Comparison of ENCODE assay signal across 18 mouse cellular contexts in genomic region chr9:42032419-42032818, GRCm38 (mm10).
A peak's percentile ranks its signal among the peaks of the same experiment; 100 is the strongest.
DNase-seq lines count a peak whose midpoint lies in the region; ATAC-seq lines count a peak whose summit lies in the region.
"Had no signal": no experiment of that assay in that cellular context is flagged by ENCODE, and none has a peak within 500 bp of the region (broad histone marks: within the 10 kb centered on the region; RNA-seq: fewer than 3 reads in every experiment).

No protein-coding gene starts in this region.

- peaks cover 12% of the 10 kb centered on the region for H3K4me1 ChIP-seq in midbrain, embryonic 13.5 days (replicated peaks)
- peaks cover 11% of the 10 kb centered on the region for H3K4me1 ChIP-seq in midbrain, embryonic 10.5 days
- H3K4me1 ChIP-seq in midbrain, embryonic 16.5 days (ENCODE audit: control insufficient read depth, insufficient read depth, low read length), result 0 out of 2 replicates have a peak, but pooled peaks cover 4% of the 10 kb centered on the region

- no peak overlapping the region for H3K4me2 ChIP-seq in midbrain, embryonic 13.5 days (replicated peaks)
- no peak overlapping the region for H3K4me2 ChIP-seq in midbrain, embryonic 16.5 days (ENCODE audit: low read length)
- H3K4me2 ChIP-seq: hindbrain, embryonic 15.5 days had no signal

- 0 out of 2 replicates have a peak, but pooled peaks cover 3% of the 10 kb centered on the region for H3K27me3 ChIP-seq in midbrain, embryonic 13.5 days
- peaks cover 90% of the 10 kb centered on the region for H3K27me3 ChIP-seq in midbrain, embryonic 10.5 days (ENCODE audit: low read depth, poor library complexity, severe bottlenecking)
- H3K27me3 ChIP-seq in midbrain, embryonic 16.5 days (ENCODE audit: control insufficient read depth, insufficient read depth, low read depth, low read length), result no peaks in the 10 kb centered on the region
- H3K27me3 ChIP-seq: hindbrain, embryonic 15.5 days; Patski had no signal

- no peak overlapping the region for H3K9ac ChIP-seq in midbrain, embryonic 13.5 days (replicated peaks)
- H3K9ac ChIP-seq in midbrain, embryonic 16.5 days (ENCODE audit: low read depth, low read length), result no peak overlapping the region
- H3K9ac ChIP-seq: hindbrain, embryonic 15.5 days had no signal

- H3K36me3 ChIP-seq in midbrain, embryonic 13.5 days, result no peaks in the 10 kb centered on the region
- H3K36me3 ChIP-seq in midbrain, embryonic 10.5 days, result no peaks in the 10 kb centered on the region
- H3K36me3 ChIP-seq in midbrain, embryonic 16.5 days (ENCODE audit: control insufficient read depth, insufficient read depth, low read length), result peaks cover 4% of the 10 kb centered on the region; the same call in 1 of the 2 replicates
- H3K36me3 ChIP-seq: hindbrain, embryonic 15.5 days had no signal

- intact Hi-C loops in heart, postnatal 36 days (cut with DNase I), result no loop called here

- 62% methylated on average over 9 of the region's 9 CpGs for WGBS in midbrain, embryonic 13.5 days
- WGBS in midbrain, embryonic 10.5 days, result 83% methylated on average over 9 of the region's 9 CpGs
- WGBS in midbrain, embryonic 16.5 days, result 65% methylated on average over 9 of the region's 9 CpGs

- DNase-seq in midbrain, embryonic 10.5 days (ENCODE audit: low spot score), result no peak
- peak; percentile 51 to 71 for DNase-seq in CD8-positive naive resting alpha-beta T cell, adult 2 months (ENCODE audit: low read depth in 2 of 2, low spot score in 2 of 2)
- peak; percentile 62 for DNase-seq in thymus, postnatal 14 days
- DNase-seq in heart, postnatal 36 days, result no peak
- DNase-seq in gastrocnemius, postnatal 10 days, result no peak
- DNase-seq in lung, postnatal 10 days, result no peak
- DNase-seq: cerebellum, adult 11-12 months; gastrocnemius, adult 2 months; heart, adult 2 months; heart, postnatal 10 days; kidney, adult 9 months; lung, adult 18-20 months had no signal

- H3K4me3 ChIP-seq in midbrain, embryonic 13.5 days (replicated peaks), result no peak overlapping the region
- H3K4me3 ChIP-seq in midbrain, embryonic 10.5 days, result no peak overlapping the region
- H3K4me3 ChIP-seq in midbrain, embryonic 16.5 days (ENCODE audit: low read depth, low read length), result no peak overlapping the region
- H3K4me3 ChIP-seq: gastrocnemius, adult 2 months; heart, adult 2 months; hindbrain, embryonic 15.5 days had no signal

- peak; percentile 57; the same call in 1 of the 2 replicates for ATAC-seq in midbrain, embryonic 13.5 days
- peak; percentile 60; the same call in 1 of the 2 replicates for ATAC-seq in midbrain, embryonic 16.5 days
- ATAC-seq: forebrain, embryonic 14.5 days; Patski had no signal

- no peak overlapping the region for H3K27ac ChIP-seq in midbrain, embryonic 13.5 days
- no peak overlapping the region for H3K27ac ChIP-seq in midbrain, embryonic 10.5 days (replicated peaks)
- no peak overlapping the region for H3K27ac ChIP-seq in midbrain, embryonic 16.5 days (ENCODE audit: low read length)
- H3K27ac ChIP-seq: gastrocnemius, adult 2 months; heart, adult 2 months; hindbrain, embryonic 15.5 days; macrophage had no signal

- no peaks in the 10 kb centered on the region for H3K9me3 ChIP-seq in midbrain, embryonic 13.5 days
- no peaks in the 10 kb centered on the region for H3K9me3 ChIP-seq in midbrain, embryonic 10.5 days (replicated peaks)
- H3K9me3 ChIP-seq in midbrain, embryonic 16.5 days (replicated peaks; ENCODE audit: control insufficient read depth, low read length, poor library complexity, severe bottlenecking), result no peaks in the 10 kb centered on the region
- H3K9me3 ChIP-seq: hindbrain, embryonic 15.5 days had no signal

Comparison
In these comparisons a context has a peak if more than half of its experiments do, and no peak if none do; other contexts are left out.
1. DNase-seq: peak in CD8-positive naive resting alpha-beta T cell, adult 2 months (2 of 2) and thymus, postnatal 14 days (single experiment); none in midbrain, embryonic 10.5 days (single experiment), heart, postnatal 36 days (0 of 2), gastrocnemius, postnatal 10 days (single experiment) and lung, postnatal 10 days (single experiment).